Mouse (Mus musculus): ENCODE measurements at regions not wholly inside any gene's neighbourhood (a gene's known extent, or its start where the extent isn't known, plus 50 kb on each side); places are given as distances from the start of the nearest gene placed in this dataset.

- Histone ChIP-seq H3K9ac (ENCODE audit: low read depth, low read length) (no peak overlapping the region), H3K4me3 (ENCODE audit: low read depth, low read length) (no peak overlapping the region), H3K4me1 (ENCODE audit: control insufficient read depth, insufficient read depth, low read length) (peaks cover 9% of the 10 kb centered on the region; the same call in 1 of the 2 replicates), H3K4me2 (ENCODE audit: low read depth, low read length) (no peak overlapping the region), H3K36me3 (ENCODE audit: control insufficient read depth, insufficient read depth, low read length) (no peaks in the 10 kb centered on the region), H3K9me3 (ENCODE audit: control insufficient read depth, low read length) (no peaks in the 10 kb centered on the region), H3K27me3 (replicated peaks; ENCODE audit: control insufficient read depth, insufficient read depth, low read length) (no peaks in the 10 kb centered on the region), H3K27ac (replicated peaks; ENCODE audit: low read depth, low read length) (no peak overlapping the region)
- ATAC-seq (ENCODE audit: low read depth) = no peak
- WGBS = 95% methylated on average over 3 of the region's 3 CpGs
- DNase-seq (ENCODE audit: low spot score) = no peak
Measured at GRCm38 (mm10) chr10:19194646-19195045, 161.7 kb upstream of the Olig3 start.

GRCm38 (mm10) chr10:19192971-19193758 lies 163.2 kb upstream of the Olig3 start:
- Histone ChIP-seq H3K9ac (ENCODE audit: low read depth, low read length) (no peak overlapping the region), H3K4me3 (ENCODE audit: low read depth, low read length) (no peak overlapping the region), H3K27me3 (replicated peaks; ENCODE audit: control insufficient read depth, insufficient read depth, low read length) (0 out of 2 replicates have a peak, but pooled peaks cover under 1% of the 10 kb centered on the region), H3K9me3 (ENCODE audit: control insufficient read depth, low read length) (no peaks in the 10 kb centered on the region), H3K4me1 (ENCODE audit: control insufficient read depth, insufficient read depth, low read length) (peaks cover 9% of the 10 kb centered on the region; the same call in 1 of the 2 replicates), H3K4me2 (ENCODE audit: low read depth, low read length) (no peak overlapping the region), H3K27ac (replicated peaks; ENCODE audit: low read depth, low read length) (no peak overlapping the region), H3K36me3 (ENCODE audit: control insufficient read depth, insufficient read depth, low read length) (no peaks in the 10 kb centered on the region)
- WGBS = 72% methylated on average over 5 of the region's 5 CpGs
- peak; percentile 40 for DNase-seq (ENCODE audit: low spot score)
- no peak for ATAC-seq (ENCODE audit: low read depth)

- Histone ChIP-seq H3K27ac (replicated peaks; ENCODE audit: low read depth, low read length) (no peak overlapping the region), H3K9me3 (ENCODE audit: control insufficient read depth, low read length) (no peaks in the 10 kb centered on the region), H3K27me3 (replicated peaks; ENCODE audit: control insufficient read depth, insufficient read depth, low read length) (peaks cover 8% of the 10 kb centered on the region), H3K4me1 (ENCODE audit: control insufficient read depth, insufficient read depth, low read length) (peaks cover 14% of the 10 kb centered on the region; the same call in 1 of the 2 replicates), H3K4me3 (ENCODE audit: low read depth, low read length) (no peak overlapping the region), H3K4me2 (ENCODE audit: low read depth, low read length) (no peak overlapping the region), H3K9ac (ENCODE audit: low read depth, low read length) (no peak overlapping the region), H3K36me3 (ENCODE audit: control insufficient read depth, insufficient read depth, low read length) (no peaks in the 10 kb centered on the region)
- ATAC-seq (ENCODE audit: low read depth) (peak; percentile 48; the same call in 1 of the 2 replicates), DNase-seq (ENCODE audit: low spot score) (peak; percentile 79)
- WGBS = 0% methylated on average over 1 of the region's 1 CpGs
Measured at GRCm38 (mm10) chr10:19192221-19192620, 164.1 kb upstream of the Olig3 start.

GRCm38 (mm10) chr10:19188082-19188742 lies 168.1 kb upstream of the Olig3 start:
- peaks cover 8% of the 10 kb centered on the region for H3K27me3 ChIP-seq (replicated peaks; ENCODE audit: control insufficient read depth, insufficient read depth, low read length)
- WGBS = 12% methylated on average over 13 of the region's 13 CpGs
- ATAC-seq (ENCODE audit: low read depth) = peak; percentile 64

GRCm38 (mm10) chr10:19187716-19188081 lies 168.6 kb upstream of the Olig3 start:
- Histone ChIP-seq H3K9ac (ENCODE audit: low read depth, low read length) (peak overlapping the region; percentile 28; the same call in 1 of the 2 replicates), H3K36me3 (ENCODE audit: control insufficient read depth, insufficient read depth, low read length) (no peaks in the 10 kb centered on the region), H3K27me3 (replicated peaks; ENCODE audit: control insufficient read depth, insufficient read depth, low read length) (peaks cover 8% of the 10 kb centered on the region), H3K4me1 (ENCODE audit: control insufficient read depth, insufficient read depth, low read length) (peaks cover 12% of the 10 kb centered on the region; the same call in 1 of the 2 replicates), H3K27ac (replicated peaks; ENCODE audit: low read depth, low read length) (no peak overlapping the region), H3K4me3 (ENCODE audit: low read depth, low read length) (peak overlapping the region; percentile 18; the same call in 1 of the 2 replicates), H3K9me3 (ENCODE audit: control insufficient read depth, low read length) (no peaks in the 10 kb centered on the region), H3K4me2 (ENCODE audit: low read depth, low read length) (peak overlapping the region; percentile 48)
- ATAC-seq (ENCODE audit: low read depth) (no peak), DNase-seq (ENCODE audit: low spot score) (no peak)
- 53% methylated on average over 4 of the region's 4 CpGs for WGBS

More at GRCm38 (mm10) chr10:19188082-19188742, 168.1 kb upstream of the Olig3 start:
- H3K4me2 ChIP-seq (ENCODE audit: low read depth, low read length) = peak overlapping the region; percentile 48
- peak overlapping the region; percentile 18 for H3K4me3 ChIP-seq (ENCODE audit: low read depth, low read length)
- no peak overlapping the region for H3K27ac ChIP-seq (replicated peaks; ENCODE audit: low read depth, low read length)
- H3K9me3 ChIP-seq (ENCODE audit: control insufficient read depth, low read length) = no peaks in the 10 kb centered on the region
- peak; percentile 64 for DNase-seq (ENCODE audit: low spot score)
- H3K36me3 ChIP-seq (ENCODE audit: control insufficient read depth, insufficient read depth, low read length) = no peaks in the 10 kb centered on the region
- H3K4me1 ChIP-seq (ENCODE audit: control insufficient read depth, insufficient read depth, low read length) = peaks cover 14% of the 10 kb centered on the region; the same call in 1 of the 2 replicates
- H3K9ac ChIP-seq (ENCODE audit: low read depth, low read length) = peak overlapping the region; percentile 28

- peaks cover 6% of the 10 kb centered on the region; the same call in 1 of the 2 replicates for H3K4me1 ChIP-seq (ENCODE audit: control insufficient read depth, insufficient read depth, low read length)
- H3K4me2 ChIP-seq (ENCODE audit: low read depth, low read length) = no peak overlapping the region
- H3K4me3 ChIP-seq (ENCODE audit: low read depth, low read length) = no peak overlapping the region
- no peak overlapping the region for H3K27ac ChIP-seq (replicated peaks; ENCODE audit: low read depth, low read length)
- ATAC-seq (ENCODE audit: low read depth) (no peak), DNase-seq (ENCODE audit: low spot score) (no peak)
- 84% methylated on average over 2 of the region's 2 CpGs for WGBS
- H3K9ac ChIP-seq (ENCODE audit: low read depth, low read length) = no peak overlapping the region
- H3K27me3 ChIP-seq (replicated peaks; ENCODE audit: control insufficient read depth, insufficient read depth, low read length) = peaks cover 8% of the 10 kb centered on the region
- no peaks in the 10 kb centered on the region for H3K9me3 ChIP-seq (ENCODE audit: control insufficient read depth, low read length)
- H3K36me3 ChIP-seq (ENCODE audit: control insufficient read depth, insufficient read depth, low read length) = no peaks in the 10 kb centered on the region
Measured at GRCm38 (mm10) chr10:19187084-19187615, 169.2 kb upstream of the Olig3 start.

- Histone ChIP-seq H3K4me3 (ENCODE audit: low read depth, low read length) (peak overlapping the region; percentile 28), H3K4me2 (ENCODE audit: low read depth, low read length) (peak overlapping the region; percentile 54), H3K36me3 (ENCODE audit: control insufficient read depth, insufficient read depth, low read length) (no peaks in the 10 kb centered on the region), H3K27ac (replicated peaks; ENCODE audit: low read depth, low read length) (no peak overlapping the region), H3K27me3 (replicated peaks; ENCODE audit: control insufficient read depth, insufficient read depth, low read length) (peaks cover 8% of the 10 kb centered on the region), H3K9me3 (ENCODE audit: control insufficient read depth, low read length) (no peaks in the 10 kb centered on the region), H3K9ac (ENCODE audit: low read depth, low read length) (peak overlapping the region; percentile 51), H3K4me1 (ENCODE audit: control insufficient read depth, insufficient read depth, low read length) (peaks cover 5% of the 10 kb centered on the region; the same call in 1 of the 2 replicates)
- ATAC-seq (ENCODE audit: low read depth) (peak; percentile 39; the same call in 1 of the 2 replicates), DNase-seq (ENCODE audit: low spot score) (peak; percentile 86)
- 8% methylated on average over 18 of the region's 18 CpGs for WGBS
Measured at GRCm38 (mm10) chr10:19185790-19186581, 170.3 kb upstream of the Olig3 start.

GRCm38 (mm10) chr10:19184886-19185285 lies 169.4 kb upstream of the Tnfaip3 start:
- H3K9ac ChIP-seq (ENCODE audit: low read depth, low read length) = no peak overlapping the region
- H3K27ac ChIP-seq (replicated peaks; ENCODE audit: low read depth, low read length) = no peak overlapping the region
- peaks cover 5% of the 10 kb centered on the region; the same call in 1 of the 2 replicates for H3K4me1 ChIP-seq (ENCODE audit: control insufficient read depth, insufficient read depth, low read length)
- DNase-seq (ENCODE audit: low spot score) (no peak), ATAC-seq (ENCODE audit: low read depth) (no peak)
- H3K36me3 ChIP-seq (ENCODE audit: control insufficient read depth, insufficient read depth, low read length) = no peaks in the 10 kb centered on the region
- no peak overlapping the region for H3K4me2 ChIP-seq (ENCODE audit: low read depth, low read length)
- H3K4me3 ChIP-seq (ENCODE audit: low read depth, low read length) = no peak overlapping the region
- H3K9me3 ChIP-seq (ENCODE audit: control insufficient read depth, low read length) = no peaks in the 10 kb centered on the region
- 87% methylated on average over 7 of the region's 7 CpGs for WGBS
- H3K27me3 ChIP-seq (replicated peaks; ENCODE audit: control insufficient read depth, insufficient read depth, low read length) = peaks cover 8% of the 10 kb centered on the region
